ENCODE assay signal across 16 mouse cellular contexts in genomic region chr4:145099853-145100252, GRCm38 (mm10).
"Had no signal": no experiment of that assay in that cellular context is flagged by ENCODE, and none has a peak within 500 bp of the region (broad histone marks: within the 10 kb centered on the region; RNA-seq: fewer than 3 reads in every experiment).

No protein-coding gene starts in this region.

- H3K4me2 ChIP-seq: limb, embryonic 12.5 days; midbrain, embryonic 11.5 days; neural tube, embryonic 15.5 days had no signal

- H3K27me3 ChIP-seq: limb, embryonic 12.5 days; megakaryocyte, embryonic 14.5 days; neural tube, embryonic 15.5 days had no signal

- H3K9ac ChIP-seq: limb, embryonic 12.5 days; liver, embryonic 14.5 days; neural tube, embryonic 15.5 days had no signal

- DNase-seq: kidney, adult 9 months; kidney, postnatal 10 days; kidney, postnatal 4 days; liver; lung, adult 2 months; lung, postnatal 36 days; right cerebral cortex, adult 18-20 months; thymus, postnatal 36 days had no signal

- H3K4me3 ChIP-seq: layer of hippocampus, adult 2 months; limb, embryonic 12.5 days; megakaryocyte, embryonic 14.5 days; neural tube, embryonic 15.5 days had no signal

- H3K27ac ChIP-seq: layer of hippocampus, adult 2 months; limb, embryonic 12.5 days; liver, embryonic 14.5 days; neural tube, embryonic 15.5 days had no signal

- H3K9me3 ChIP-seq: limb, embryonic 12.5 days; megakaryocyte, embryonic 14.5 days; neural tube, embryonic 15.5 days had no signal

- ATAC-seq: lung, postnatal 0 days; midbrain, embryonic 16.5 days had no signal

- H3K4me1 ChIP-seq: neural tube, embryonic 15.5 days had no signal
